Mouse (Mus musculus): ENCODE results near the gene Lrfn4.

DNA sequence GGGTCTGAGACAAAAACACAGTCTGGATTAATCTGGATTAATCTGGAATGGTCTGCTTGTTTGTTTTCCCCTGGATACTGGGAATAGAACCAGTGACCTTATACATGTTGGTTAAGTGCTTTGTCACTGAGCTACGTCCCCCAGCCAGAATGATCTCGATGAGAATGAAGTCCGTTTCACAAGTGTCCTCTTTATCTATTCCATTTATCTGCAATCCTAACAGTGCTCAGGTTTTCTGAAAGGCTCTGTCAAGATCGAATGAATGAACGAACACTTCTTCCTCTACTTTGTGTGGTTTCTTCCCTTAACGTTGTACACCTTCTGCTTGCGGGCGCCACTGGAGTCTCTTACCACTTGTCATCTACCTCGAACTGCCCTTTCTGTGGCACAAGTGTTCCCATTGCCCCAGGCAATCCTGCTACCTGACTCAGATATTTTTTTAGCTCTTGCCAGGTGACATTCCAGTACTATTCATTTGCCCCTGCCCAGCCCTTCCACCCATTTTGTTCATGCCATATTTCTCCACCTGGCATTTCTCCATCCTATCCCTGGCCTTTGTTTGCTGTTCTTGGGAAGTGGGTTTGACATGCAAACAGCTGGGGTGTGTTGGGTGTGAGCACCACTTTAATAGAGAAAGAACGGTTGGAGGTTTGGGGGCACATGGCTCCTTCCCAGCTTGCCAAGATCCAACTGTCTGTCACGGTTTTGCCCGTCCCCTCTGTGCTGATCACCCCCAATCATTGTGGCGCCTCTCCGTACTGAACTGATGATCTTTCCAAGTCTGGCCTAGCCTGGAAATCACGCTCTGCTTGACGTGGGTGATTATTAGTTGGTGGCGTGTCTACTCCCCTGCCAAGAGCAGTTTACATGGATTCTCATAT lies 45.9 kb downstream of the Lrfn4 start:
- TF ChIP-seq CTCF (IDR thresholded peaks at IDR 0.05; ENCODE audit: control insufficient read depth, insufficient read depth, low read length): no peak
- TF ChIP-seq POLR2A (IDR thresholded peaks at IDR 0.05; ENCODE audit: borderline replicate concordance, control insufficient read depth, low read depth, low read length): no peak
